Mouse (Mus musculus) layer of hippocampus, postnatal 36 days (tissue): ENCODE results near the gene Zbtb34. TPM values are rescaled to one million over a fixed set of nuclear protein-coding genes. Genes with fewer than 3 reads are reported as not detected.

Experiments
- microRNA-seq, 2 experiments: library from miRNA; unstranded; fragments of <30 nt; microRNA quantifications; one replicate each; pipeline ENCODE4 v1.2.0; 2021
- total RNA-seq, 2 experiments: library from RNA; stranded (reverse); gene quantifications; 2 replicates each; pipeline ENCODE4 v1.2.3; 2021

Zbtb34 gene
- total RNA-seq, 2 experiments from 2014 or later, result 12.5 to 14.2 TPM

Small RNA genes within 50 kb of the gene (microRNA-seq; reads per million reads assigned to microRNA genes)
- gene Gm25998, result 0 reads per million in 2 experiments

Other genes with a start within 250 kb of the Zbtb34 start
- gene Angptl2, start 215.3 kb downstream of the Zbtb34 start, total RNA-seq, result 1 to 10 TPM; 1.1 to 1.7 TPM
- gene Ralgps1, start 59.8 kb downstream of the Zbtb34 start, total RNA-seq, result 10 to 100 TPM; 60.2 to 72.7 TPM
- gene Zbtb43, start 37.2 kb upstream of the Zbtb34 start, total RNA-seq, result 10 to 100 TPM; 26.2 to 27.3 TPM
- under 1 TPM; 0.07 to 0.18 TPM for gene Lmx1b, start 209.2 kb upstream of the Zbtb34 start, total RNA-seq